In genomic region chr15:101221298-101222104, GRCm38 (mm10) we compare ENCODE assay signal across 8 mouse cellular contexts. TPM values are rescaled to one million over a fixed set of nuclear protein-coding genes. Genes with fewer than 3 reads are reported as not detected.
A peak's percentile ranks its signal among the peaks of the same experiment; 100 is the strongest.
DNase-seq lines count a peak whose midpoint lies in the region; ATAC-seq and TF ChIP-seq lines count a peak whose summit lies in the region.

No protein-coding gene starts in this region.

- H3K4me2 ChIP-seq in hindbrain, embryonic 11.5 days (replicated peaks; ENCODE audit: low read depth, low read length): peak overlapping the region; percentile 30
- H3K4me2 ChIP-seq in lung, embryonic 16.5 days (ENCODE audit: low read depth, low read length): peak overlapping the region; percentile 62

- ATAC-seq in hindbrain, embryonic 11.5 days (ENCODE audit: low FRiP score): peak; percentile 78
- ATAC-seq in lung, embryonic 16.5 days (ENCODE audit: low read depth): peak; percentile 56

- H3K4me3 ChIP-seq in E14TG2a.4 (replicated peaks; ENCODE audit: low read length): peak overlapping the region; percentile 77
- H3K4me3 ChIP-seq in cerebellum, adult 2 months (replicated peaks; ENCODE audit: insufficient read depth, low read depth, low read length): no peak overlapping the region
- H3K4me3 ChIP-seq in hindbrain, embryonic 11.5 days (ENCODE audit: low read depth, low read length): peak overlapping the region; percentile 15; the same call in 1 of the 2 replicates
- peak overlapping the region; percentile 43 for H3K4me3 ChIP-seq in lung, embryonic 16.5 days (ENCODE audit: low read length)

- DNase-seq in cerebellum, adult 2 months: peak; percentile 83 to 90
- peak; percentile 80 to 97 for DNase-seq in frontal cortex, adult 2 months (ENCODE audit: extremely low spot score in 1 of 2, low spot score in 1 of 2)
- peak; percentile 78 for DNase-seq in hindbrain, embryonic 11.5 days (ENCODE audit: low spot score)
- DNase-seq in layer of hippocampus, postnatal 10 days (ENCODE audit: low spot score in 2 of 2): peak; percentile 94
- peak; percentile 90 for DNase-seq in ovary, postnatal 36 days (ENCODE audit: low spot score)
- DNase-seq in urinary bladder, adult 18-20 months (ENCODE audit: low spot score in 2 of 2): peak; percentile 82 to 88

- H3K9me3 ChIP-seq in E14TG2a.4 (ENCODE audit: low read length): no peaks in the 10 kb centered on the region
- H3K9me3 ChIP-seq in hindbrain, embryonic 11.5 days (ENCODE audit: control insufficient read depth, low read length): no peaks in the 10 kb centered on the region
- H3K9me3 ChIP-seq in lung, embryonic 16.5 days (ENCODE audit: control insufficient read depth, low read length): no peaks in the 10 kb centered on the region

- H3K4me1 ChIP-seq in E14TG2a.4 (replicated peaks; ENCODE audit: low read depth, low read length): peaks cover 62% of the 10 kb centered on the region
- 0 out of 2 replicates have a peak, but pooled peaks cover 3% of the 10 kb centered on the region for H3K4me1 ChIP-seq in cerebellum, adult 2 months (ENCODE audit: control insufficient read depth, insufficient read depth, low read length)
- peaks cover 15% of the 10 kb centered on the region for H3K4me1 ChIP-seq in hindbrain, embryonic 11.5 days (replicated peaks; ENCODE audit: control insufficient read depth, insufficient read depth, low read length)
- H3K4me1 ChIP-seq in lung, embryonic 16.5 days (replicated peaks; ENCODE audit: control insufficient read depth, insufficient read depth, low read length): peaks cover 29% of the 10 kb centered on the region

- peaks cover 39% of the 10 kb centered on the region for H3K27me3 ChIP-seq in E14TG2a.4 (ENCODE audit: insufficient read depth, low read length)
- no peaks in the 10 kb centered on the region for H3K27me3 ChIP-seq in cerebellum, adult 2 months (ENCODE audit: control insufficient read depth, insufficient read depth, low read length)
- H3K27me3 ChIP-seq in hindbrain, embryonic 11.5 days (ENCODE audit: control insufficient read depth, insufficient read depth, low read length): peaks cover 3% of the 10 kb centered on the region; the same call in 1 of the 2 replicates
- H3K27me3 ChIP-seq in lung, embryonic 16.5 days (ENCODE audit: control insufficient read depth, insufficient read depth, low read depth, low read length): no peaks in the 10 kb centered on the region

- no peak overlapping the region for H3K27ac ChIP-seq in cerebellum, adult 2 months (ENCODE audit: insufficient read depth, low read length)
- peak overlapping the region; percentile 75 for H3K27ac ChIP-seq in hindbrain, embryonic 11.5 days (ENCODE audit: low read depth, low read length)
- peak overlapping the region; percentile 69 for H3K27ac ChIP-seq in lung, embryonic 16.5 days (ENCODE audit: low read length)

- H3K9ac ChIP-seq in hindbrain, embryonic 11.5 days (ENCODE audit: low read depth, low read length): no peak overlapping the region
- peak overlapping the region; percentile 57 for H3K9ac ChIP-seq in lung, embryonic 16.5 days (ENCODE audit: low read length)

- TF ChIP-seq POLR2A in cerebellum, adult 2 months (IDR thresholded peaks at IDR 0.05; ENCODE audit: borderline replicate concordance, insufficient read depth, low read length): no peak

- WGBS in cerebellum, adult 2 months: 6% methylated on average over 14 of the region's 14 CpGs
- WGBS in hindbrain, embryonic 11.5 days: 1% methylated on average over 14 of the region's 14 CpGs
- WGBS in lung, embryonic 16.5 days: 2% methylated on average over 14 of the region's 14 CpGs

- peak; percentile 93 for TF ChIP-seq CTCF in E14TG2a.4 (conservative IDR thresholded peaks at IDR 0.05; ENCODE audit: low read length)
- TF ChIP-seq CTCF in cerebellum, adult 2 months (IDR thresholded peaks at IDR 0.05; ENCODE audit: borderline replicate concordance, insufficient read depth, low read depth, low read length): peak; percentile 91

- 0 out of 2 replicates have a peak, but pooled peaks cover 6% of the 10 kb centered on the region for H3K36me3 ChIP-seq in E14TG2a.4 (ENCODE audit: insufficient read depth, low read length)
- no peaks in the 10 kb centered on the region for H3K36me3 ChIP-seq in hindbrain, embryonic 11.5 days (ENCODE audit: control insufficient read depth, insufficient read depth, low read length)
- no peaks in the 10 kb centered on the region for H3K36me3 ChIP-seq in lung, embryonic 16.5 days (ENCODE audit: control insufficient read depth, insufficient read depth, low read length)

RNA-seq across cellular contexts. Expression of gene Grasp, which starts 2.5 kb away (rescaled TPM):
- 5.0 and 5.3 TPM in 2 replicates for polyA plus RNA-seq in cerebellum, adult 2 months (2012; rRNA removed)
- 43.9 and 53.5 TPM in 2 replicates for polyA plus RNA-seq in frontal cortex, adult 2 months (2012; rRNA removed)
- polyA plus RNA-seq in hindbrain, embryonic 11.5 days (2014; fragmentation: Nextera tagmentation; extraction: Ambion mirVana): 4.5 and 5.0 TPM in 2 replicates
- total RNA-seq in layer of hippocampus, postnatal 10 days (2021): 10 to 100 TPM; 33.3 to 35.3 TPM
- polyA plus RNA-seq in lung, embryonic 16.5 days (2015; fragmentation: Nextera tagmentation; extraction: Ambion mirVana): 5.6 and 6.1 TPM in 2 replicates

RNA-seq across cellular contexts. Expression of gene Nr4a1, which starts 32.6 kb away (rescaled TPM):
- 13.1 and 16.4 TPM in 2 replicates for polyA plus RNA-seq in cerebellum, adult 2 months (2012; rRNA removed)
- 80.9 and 169 TPM in 2 replicates for polyA plus RNA-seq in frontal cortex, adult 2 months (2012; rRNA removed)
- polyA plus RNA-seq in hindbrain, embryonic 11.5 days (2014; fragmentation: Nextera tagmentation; extraction: Ambion mirVana): 2.2 and 2.9 TPM in 2 replicates
- 10 to 100 TPM; 28.4 to 33.9 TPM for total RNA-seq in layer of hippocampus, postnatal 10 days (2021)
- polyA plus RNA-seq in lung, embryonic 16.5 days (2015; fragmentation: Nextera tagmentation; extraction: Ambion mirVana): 10.8 and 11.5 TPM in 2 replicates

RNA-seq across cellular contexts. Expression of gene Acvr1b, which starts 47.6 kb away (rescaled TPM):
- polyA plus RNA-seq in cerebellum, adult 2 months (2012; rRNA removed): 54.5 and 55.2 TPM in 2 replicates
- 68.4 and 68.6 TPM in 2 replicates for polyA plus RNA-seq in frontal cortex, adult 2 months (2012; rRNA removed)
- 16.2 and 17.1 TPM in 2 replicates for polyA plus RNA-seq in hindbrain, embryonic 11.5 days (2014; fragmentation: Nextera tagmentation; extraction: Ambion mirVana)
- total RNA-seq in layer of hippocampus, postnatal 10 days (2021): 10 to 100 TPM; 78.9 to 79.2 TPM
- 6.8 and 7.9 TPM in 2 replicates for polyA plus RNA-seq in lung, embryonic 16.5 days (2015; fragmentation: Nextera tagmentation; extraction: Ambion mirVana)
